Mouse (Mus musculus): ENCODE results near the gene Tmcc3.

The Tmcc3 gene

GRCm38 (mm10) chr10:94632245-94632644, 320.5 kb downstream of the Tmcc3 start:
- Histone ChIP-seq H3K9me3 (ENCODE audit: low read length) (no peaks in the 10 kb centered on the region), H3K27me3 (ENCODE audit: insufficient read depth, low read length) (no peaks in the 10 kb centered on the region; the same call in 1 of the 2 replicates), H3K36me3 (ENCODE audit: insufficient read depth, low read length) (no peaks in the 10 kb centered on the region), H3K4me1 (replicated peaks; ENCODE audit: low read depth, low read length) (no peaks in the 10 kb centered on the region), H3K4me3 (replicated peaks; ENCODE audit: low read length) (no peak overlapping the region)
- TF ChIP-seq POU5F1 (IDR thresholded peaks at IDR 0.05; ENCODE audit: borderline replicate concordance, low read length) (no peak), NANOG (IDR thresholded peaks at IDR 0.05; ENCODE audit: borderline replicate concordance, low read length) (no peak), CTCF (conservative IDR thresholded peaks at IDR 0.05; ENCODE audit: low read length) (no peak)

- no peak overlapping the region for H3K4me3 ChIP-seq (replicated peaks; ENCODE audit: low read length)
- no peaks in the 10 kb centered on the region for H3K9me3 ChIP-seq (ENCODE audit: low read length)
- TF ChIP-seq POU5F1 (IDR thresholded peaks at IDR 0.05; ENCODE audit: borderline replicate concordance, low read length) = no peak
- TF ChIP-seq NANOG (IDR thresholded peaks at IDR 0.05; ENCODE audit: borderline replicate concordance, low read length) = no peak
- no peak for TF ChIP-seq CTCF (conservative IDR thresholded peaks at IDR 0.05; ENCODE audit: low read length)
- peaks cover 2% of the 10 kb centered on the region; the same call in 1 of the 2 replicates for H3K27me3 ChIP-seq (ENCODE audit: insufficient read depth, low read length)
- no peaks in the 10 kb centered on the region for H3K4me1 ChIP-seq (replicated peaks; ENCODE audit: low read depth, low read length)
- H3K36me3 ChIP-seq (ENCODE audit: insufficient read depth, low read length) = no peaks in the 10 kb centered on the region
Measured at GRCm38 (mm10) chr10:94638599-94638998, 326.9 kb downstream of the Tmcc3 start.

GRCm38 (mm10) chr10:94639281-94639680, 327.5 kb downstream of the Tmcc3 start:
- no peaks in the 10 kb centered on the region for H3K4me1 ChIP-seq (replicated peaks; ENCODE audit: low read depth, low read length)
- no peaks in the 10 kb centered on the region for H3K36me3 ChIP-seq (ENCODE audit: insufficient read depth, low read length)
- no peak overlapping the region for H3K4me3 ChIP-seq (replicated peaks; ENCODE audit: low read length)
- H3K9me3 ChIP-seq (ENCODE audit: low read length) = no peaks in the 10 kb centered on the region
- TF ChIP-seq CTCF (conservative IDR thresholded peaks at IDR 0.05; ENCODE audit: low read length) (no peak), POU5F1 (IDR thresholded peaks at IDR 0.05; ENCODE audit: borderline replicate concordance, low read length) (no peak), NANOG (IDR thresholded peaks at IDR 0.05; ENCODE audit: borderline replicate concordance, low read length) (no peak)
- H3K27me3 ChIP-seq (ENCODE audit: insufficient read depth, low read length) = peaks cover 2% of the 10 kb centered on the region; the same call in 1 of the 2 replicates

- no peak for TF ChIP-seq NANOG (IDR thresholded peaks at IDR 0.05; ENCODE audit: borderline replicate concordance, low read length)
- no peak for TF ChIP-seq CTCF (conservative IDR thresholded peaks at IDR 0.05; ENCODE audit: low read length)
- no peak for TF ChIP-seq POU5F1 (IDR thresholded peaks at IDR 0.05; ENCODE audit: borderline replicate concordance, low read length)
- H3K4me3 ChIP-seq (replicated peaks; ENCODE audit: low read length) = no peak overlapping the region
- H3K9me3 ChIP-seq (ENCODE audit: low read length) = no peaks in the 10 kb centered on the region
- H3K4me1 ChIP-seq (replicated peaks; ENCODE audit: low read depth, low read length) = no peaks in the 10 kb centered on the region
- peaks cover 2% of the 10 kb centered on the region; the same call in 1 of the 2 replicates for H3K27me3 ChIP-seq (ENCODE audit: insufficient read depth, low read length)
- no peaks in the 10 kb centered on the region for H3K36me3 ChIP-seq (ENCODE audit: insufficient read depth, low read length)
Measured at GRCm38 (mm10) chr10:94640067-94640466, 328.3 kb downstream of the Tmcc3 start.
